Mouse (Mus musculus) layer of hippocampus, adult 9-10 months (tissue): ENCODE results near the gene Fgf23.

Source experiments
- DNase-seq: peaks from one replicate; pipeline ENCODE4 v3.0.0; 2022; ENCODE audit warnings: low spot score

Fgf23 gene

DNA sequence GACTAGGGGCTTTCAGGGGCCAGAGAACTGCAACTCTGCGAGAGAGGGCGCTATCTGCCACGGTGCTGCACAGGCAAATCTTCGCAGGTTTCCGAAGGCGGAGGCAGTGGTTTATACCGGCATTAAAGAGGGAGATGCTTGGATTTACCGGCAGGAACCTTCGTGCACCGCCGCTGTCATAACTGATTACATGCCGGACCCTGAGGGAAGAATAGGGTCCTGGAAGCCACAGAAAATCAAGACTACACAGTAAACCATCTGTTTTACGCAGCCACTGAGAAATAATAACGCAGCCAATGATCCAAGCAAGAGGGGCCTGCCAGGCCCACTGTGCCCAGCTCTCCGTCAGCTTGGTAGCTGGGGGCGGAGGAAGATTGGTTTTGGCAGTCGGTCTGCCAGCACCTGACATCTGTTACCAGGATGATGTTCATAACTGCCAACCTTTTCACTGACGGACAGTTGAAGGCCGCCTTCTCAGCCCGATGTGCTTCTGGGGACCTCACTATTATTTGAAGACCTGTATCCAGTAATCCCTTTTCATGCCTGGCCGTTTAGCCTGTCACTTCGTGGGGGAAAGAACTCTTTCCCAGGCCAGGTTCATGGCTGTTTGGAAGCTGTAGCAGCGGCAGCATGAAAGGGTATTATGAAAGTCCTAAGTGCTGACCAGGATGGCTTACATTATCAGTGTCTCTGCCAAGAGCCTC lies 42.2 kb downstream of the Fgf23 start:
- DNase-seq: no peak

DNA sequence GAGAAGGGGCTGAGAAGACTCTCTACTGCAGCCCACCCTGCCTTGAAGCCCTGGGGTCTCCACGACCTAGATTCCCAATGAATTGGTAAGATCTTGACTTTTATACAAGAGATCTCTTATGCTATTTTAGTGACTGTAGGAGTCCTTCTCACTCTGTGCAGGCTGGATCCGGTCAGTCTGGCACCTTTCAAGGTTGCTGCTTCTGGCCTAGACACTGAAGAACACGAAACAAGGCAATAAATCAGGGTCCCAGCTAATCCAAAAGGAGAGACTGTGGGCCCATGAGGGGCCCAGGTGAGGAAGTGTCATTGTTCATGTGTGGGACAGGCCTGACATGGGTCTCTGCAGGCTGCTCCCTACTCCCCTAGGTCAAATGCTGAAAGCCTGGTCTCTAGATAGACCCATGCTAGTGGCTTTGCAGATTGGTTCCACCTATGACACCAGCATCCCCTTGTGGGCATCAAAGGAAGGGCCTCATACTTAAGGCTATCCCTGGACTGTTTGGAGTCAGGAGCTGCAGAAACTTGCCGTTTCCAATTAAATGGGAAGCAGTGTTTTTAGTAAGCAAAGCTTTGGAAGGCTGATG lies 49.6 kb downstream of the Fgf23 start:
- DNase-seq: no peak

DNA sequence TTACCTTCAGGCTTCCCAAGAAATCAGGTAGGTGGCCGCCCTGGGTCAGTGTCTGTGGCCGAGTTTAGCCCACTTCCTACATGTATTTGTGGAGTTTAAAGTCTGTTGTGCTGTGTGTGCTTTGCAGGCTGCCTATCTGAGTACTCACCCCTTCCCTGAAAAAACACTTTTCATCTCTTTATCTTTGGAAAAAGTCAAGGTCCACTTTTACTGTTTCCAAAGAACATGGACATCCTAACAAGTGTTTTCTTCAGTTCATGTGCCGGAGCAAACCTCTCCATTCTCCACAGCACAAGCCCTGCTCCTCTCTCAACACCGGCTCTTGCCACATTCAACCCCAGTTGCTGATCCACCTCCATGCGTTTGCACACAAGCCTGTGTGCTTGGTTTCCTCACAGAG lies 50.3 kb downstream of the Fgf23 start:
- DNase-seq: no peak

DNA sequence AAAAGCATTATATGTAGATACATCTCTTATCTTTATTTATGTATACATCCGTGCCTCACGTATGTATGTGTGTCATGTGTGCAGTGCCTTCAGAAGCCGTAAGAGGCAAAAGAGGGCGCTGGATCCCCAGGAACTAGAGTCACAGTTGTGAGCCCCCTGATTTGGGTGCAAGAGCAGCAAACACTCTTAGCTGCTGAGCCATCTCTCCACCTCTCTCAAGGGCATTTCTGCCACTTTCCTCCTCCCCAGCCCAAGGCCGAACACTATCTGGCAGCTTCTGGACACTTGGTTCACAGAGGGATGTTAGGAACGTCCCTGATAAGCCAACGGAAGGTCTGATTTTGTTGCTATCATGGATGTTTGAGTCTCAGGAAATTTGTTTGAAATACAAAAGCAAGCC lies 50.8 kb downstream of the Fgf23 start:
- no peak for DNase-seq

DNA sequence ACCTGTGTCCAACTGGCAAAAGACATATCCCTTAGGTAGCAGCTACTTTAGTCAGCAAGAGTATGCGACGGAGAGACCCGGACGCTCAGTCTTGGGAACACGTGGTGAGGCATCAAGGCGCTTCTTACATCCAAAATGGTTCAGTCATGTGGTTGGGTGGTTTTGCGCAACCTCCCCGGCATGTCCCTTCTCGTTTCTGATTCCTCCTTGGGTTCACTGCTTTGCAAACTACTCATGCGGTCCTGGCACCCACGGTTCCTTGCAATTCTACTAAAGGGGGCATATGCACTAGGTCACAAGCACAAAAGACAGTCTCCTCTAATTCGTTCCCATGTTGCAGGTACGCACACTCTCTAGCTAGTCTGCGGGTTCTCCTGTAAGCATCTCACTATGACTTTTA lies 57.0 kb downstream of the Fgf23 start:
- no peak for DNase-seq

DNA sequence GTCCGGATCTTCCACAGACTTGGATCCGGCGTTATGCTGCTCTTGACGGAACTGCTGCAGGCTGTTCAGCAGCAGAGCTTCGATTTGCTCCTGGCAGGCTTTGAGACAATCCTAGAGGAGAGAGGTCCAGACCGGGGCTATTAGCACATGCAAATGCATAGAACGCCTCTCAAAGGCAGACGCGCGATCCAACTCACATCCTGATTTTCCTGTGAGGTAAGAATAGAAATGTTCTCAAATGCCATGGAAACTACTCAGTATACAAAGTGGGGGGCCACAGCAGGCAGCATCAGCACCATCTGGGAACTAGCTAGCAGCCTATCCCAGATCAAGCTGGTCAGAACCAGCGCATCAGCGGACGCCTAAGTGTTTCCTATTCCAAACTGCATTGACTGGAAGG lies 57.7 kb downstream of the Fgf23 start:
- DNase-seq: no peak
